Mouse (Mus musculus) adrenal gland, postnatal 10 days (tissue): ENCODE results near the gene Rilp. TPM values are rescaled to one million over a fixed set of nuclear protein-coding genes. Genes with fewer than 3 reads are reported as not detected.

Experiments
- DNase-seq: peaks from one replicate; pipeline ENCODE4 v3.0.0; 2021; ENCODE audit warnings: mixed read lengths
- total RNA-seq, 2 experiments: library from RNA; stranded (reverse); gene quantifications; 2 replicates each; pipeline ENCODE4 v1.2.3; 2021

Rilp gene
- total RNA-seq, 2 experiments from 2014 or later: 17.3 to 23.7 TPM

DNA sequence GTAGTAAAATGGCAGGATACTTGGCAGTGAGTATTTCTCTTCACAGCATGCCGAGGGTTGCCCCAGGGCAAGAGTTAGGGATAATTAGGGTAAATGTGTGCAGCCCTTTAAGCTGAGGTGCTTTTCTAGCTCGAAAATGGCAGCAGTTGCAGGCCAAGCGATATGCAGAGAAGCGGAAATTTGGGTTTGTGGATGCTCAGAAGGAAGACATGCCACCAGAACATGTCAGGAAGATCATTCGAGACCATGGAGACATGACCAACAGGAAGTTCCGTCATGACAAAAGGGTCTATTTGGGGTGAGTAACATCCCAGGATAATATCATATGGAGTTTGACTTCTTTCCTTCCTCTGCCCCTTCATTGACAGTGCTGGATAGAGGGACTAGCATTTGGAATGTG is 22.4 kb upstream of the Rilp start:
- DNase-seq: no peak

DNA sequence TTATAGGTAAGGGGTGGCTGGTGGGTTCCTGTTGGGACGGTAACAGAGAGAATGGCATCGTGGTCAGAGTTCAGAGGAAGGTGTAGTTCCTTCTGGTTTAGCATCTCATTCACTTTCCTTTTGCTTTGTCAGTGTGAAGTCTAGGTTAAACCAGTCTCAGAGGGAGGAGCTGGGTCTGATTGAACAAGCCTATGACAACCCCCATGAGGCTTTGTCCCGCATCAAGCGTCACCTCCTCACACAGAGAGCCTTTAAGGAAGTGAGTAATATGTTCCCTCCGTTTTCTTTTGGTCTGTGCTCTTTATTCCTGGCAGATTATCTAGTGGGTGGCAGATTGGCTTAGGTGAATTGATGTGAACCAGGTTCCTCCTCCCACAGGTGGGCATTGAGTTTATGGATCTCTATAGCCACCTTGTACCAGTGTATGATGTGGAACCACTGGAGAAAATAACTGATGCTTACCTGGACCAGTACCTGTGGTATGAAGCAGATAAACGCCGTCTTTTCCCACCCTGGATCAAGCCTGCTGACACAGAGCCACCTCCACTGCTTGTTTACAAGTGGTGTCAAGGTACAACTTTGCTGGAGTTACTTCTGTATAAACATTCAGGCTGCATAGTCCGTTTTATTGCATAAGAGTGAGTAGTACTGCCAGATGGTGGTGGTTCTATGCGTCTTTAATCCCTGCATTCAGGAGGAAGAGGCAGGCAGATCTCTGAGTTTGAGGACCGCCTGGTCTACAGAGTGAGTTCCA is 15.4 kb upstream of the Rilp start:
- no peak for DNase-seq

DNA sequence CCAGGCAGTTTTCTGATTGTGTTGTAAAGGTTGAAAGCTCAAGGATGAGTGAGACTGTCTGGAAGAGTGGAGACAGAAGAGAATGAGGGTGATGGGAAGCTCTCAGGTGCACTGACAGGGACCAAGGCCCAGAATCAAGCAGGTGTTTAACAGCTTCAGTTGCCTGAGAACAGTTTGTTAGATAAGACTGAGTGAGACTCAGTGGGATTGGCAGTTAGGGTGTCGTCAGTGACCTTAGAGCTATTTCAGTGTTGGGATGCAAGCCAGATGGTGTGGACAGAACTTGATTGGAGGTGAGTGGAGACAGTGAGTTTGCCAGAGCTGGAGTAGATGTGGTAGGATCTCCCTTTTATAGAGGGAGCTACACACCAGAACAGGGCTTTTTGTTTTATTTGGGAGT is 11.8 kb upstream of the Rilp start:
- DNase-seq: peak; percentile 50

DNA sequence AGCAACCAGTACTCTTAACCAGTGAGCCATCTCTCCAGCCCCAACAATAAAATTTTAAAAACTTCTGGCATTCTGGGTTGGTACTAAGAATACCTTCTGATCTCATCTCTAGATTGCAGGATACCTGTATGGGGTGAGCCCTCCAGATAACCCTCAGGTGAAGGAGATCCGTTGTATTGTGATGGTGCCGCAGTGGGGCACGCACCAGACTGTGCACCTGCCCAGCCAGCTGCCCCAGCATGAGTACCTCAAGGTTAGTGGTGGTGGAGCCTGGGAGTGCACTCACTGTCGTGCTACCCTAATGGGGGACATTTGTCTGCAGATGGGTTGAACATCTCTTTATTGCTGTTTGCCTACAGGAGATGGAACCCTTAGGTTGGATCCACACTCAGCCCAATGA is 1.7 kb upstream of the Rilp start:
- DNase-seq: no peak

DNA sequence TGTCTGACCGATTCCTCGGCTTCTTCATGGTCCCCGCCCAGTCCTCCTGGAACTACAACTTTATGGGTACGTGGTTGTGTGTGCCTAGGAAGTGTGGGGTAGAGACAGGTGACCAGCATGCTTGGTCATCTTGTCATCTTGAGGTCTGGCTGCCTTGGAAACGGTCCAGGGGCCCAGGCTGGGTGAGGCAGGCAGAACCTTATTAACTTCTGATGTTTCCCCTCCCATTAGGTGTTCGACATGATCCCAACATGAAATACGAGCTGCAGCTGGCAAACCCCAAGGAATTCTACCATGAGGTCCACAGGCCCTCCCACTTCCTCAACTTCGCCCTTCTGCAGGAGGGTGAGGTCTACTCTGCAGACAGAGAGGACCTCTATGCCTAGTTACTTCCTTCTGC is 990 bp upstream of the Rilp start:
- DNase-seq: no peak

DNA sequence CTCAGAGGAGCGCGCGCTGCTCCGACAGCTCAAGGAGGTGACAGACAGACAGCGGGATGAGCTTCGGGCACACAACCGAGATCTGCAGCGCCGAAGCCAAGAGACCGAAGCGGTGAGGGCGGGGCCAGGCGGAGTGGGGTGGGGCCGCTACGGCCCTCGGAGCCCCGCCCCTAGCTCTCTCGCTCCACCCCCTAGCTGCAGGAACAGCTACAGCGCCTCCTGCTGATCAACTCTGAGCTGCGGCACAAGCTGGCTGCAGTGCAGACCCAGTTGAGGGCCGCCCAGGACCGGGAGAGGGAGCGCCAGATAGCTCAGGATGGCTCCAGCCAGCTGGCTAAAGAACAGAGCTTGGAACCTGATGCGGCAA is 716 bp downstream of the Rilp start:
- peak; percentile 97 for DNase-seq

DNA sequence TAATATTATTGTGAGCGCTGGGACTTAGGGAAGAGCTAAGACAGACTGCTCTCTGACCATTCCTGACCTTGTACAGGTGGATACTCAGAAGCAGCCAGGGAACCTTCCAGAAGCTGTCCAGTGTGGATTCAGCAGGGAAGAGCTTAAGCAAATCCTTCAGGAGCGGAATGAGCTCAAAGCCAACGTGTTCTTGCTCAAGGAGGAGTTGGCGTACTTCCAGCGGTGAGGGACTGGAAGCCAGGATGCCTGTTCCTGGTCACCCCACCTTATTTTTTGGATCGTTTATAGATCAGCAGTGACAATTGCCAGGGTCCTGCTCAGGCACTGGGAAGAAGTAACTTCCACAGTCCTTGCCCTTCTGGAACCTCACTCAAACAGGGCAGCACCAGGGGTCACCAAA is 1.3 kb downstream of the Rilp start:
- peak; percentile 80 for DNase-seq

DNA sequence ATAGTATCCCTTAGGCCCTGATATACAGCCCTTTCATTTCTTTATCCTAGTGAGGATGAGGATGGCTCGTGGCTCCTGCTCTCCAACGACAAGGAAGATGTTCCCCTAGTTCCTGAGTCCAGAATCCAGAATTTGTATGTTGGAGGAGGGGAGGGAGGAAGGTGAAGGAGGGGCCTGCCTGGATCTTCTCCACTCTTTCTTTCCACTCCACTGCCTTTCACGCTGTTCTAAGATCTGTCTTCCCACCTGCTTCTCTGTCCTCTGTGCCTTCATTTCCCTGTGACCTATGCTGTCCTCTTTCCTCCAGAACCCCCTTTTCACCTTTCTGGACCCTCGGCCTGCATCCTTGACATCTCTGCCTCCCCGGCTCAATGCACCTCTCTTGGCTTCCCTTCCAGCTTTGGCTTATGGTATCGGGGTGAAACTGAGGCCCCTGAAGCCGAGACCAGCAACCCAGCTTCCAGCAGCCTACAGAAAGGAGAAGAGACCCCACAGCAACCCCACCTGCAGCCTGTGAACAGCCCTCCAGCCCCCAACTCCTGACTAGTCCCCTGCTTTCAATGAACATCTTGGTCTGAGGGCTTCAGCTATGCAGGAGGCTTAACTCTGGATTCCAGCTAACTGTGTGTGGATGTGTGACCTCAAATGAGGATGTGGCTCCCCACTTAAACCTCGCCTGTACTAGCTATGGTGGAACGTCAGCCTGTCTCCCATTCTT is 2.6 kb downstream of the Rilp start:
- no peak for DNase-seq

DNA sequence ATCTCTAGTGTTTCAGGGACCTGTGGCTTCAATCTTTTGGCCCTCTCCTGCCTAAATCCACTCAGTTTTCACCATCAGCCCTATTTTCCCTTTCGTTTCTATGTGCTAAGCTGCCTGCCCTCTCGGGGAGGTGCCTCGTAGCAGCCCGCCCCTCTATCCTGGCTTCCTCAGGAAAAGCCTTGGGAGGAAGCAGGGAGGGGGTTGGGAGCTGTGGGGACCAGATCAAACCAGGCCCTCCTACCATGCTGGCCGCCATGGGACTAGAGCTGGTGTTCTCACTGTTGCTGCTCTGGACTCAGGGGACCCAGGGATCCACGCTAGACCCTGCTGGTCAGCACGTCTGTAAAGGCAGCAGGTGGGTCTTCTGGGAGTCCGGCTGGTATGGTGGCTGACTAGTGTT is 3.4 kb downstream of the Rilp start, which contains the start of gene Scarf1:
Gene Scarf1 (plus strand): TSS at position 205 of the 400 bp plus-strand sequence.
- peak; percentile 63 for DNase-seq

DNA sequence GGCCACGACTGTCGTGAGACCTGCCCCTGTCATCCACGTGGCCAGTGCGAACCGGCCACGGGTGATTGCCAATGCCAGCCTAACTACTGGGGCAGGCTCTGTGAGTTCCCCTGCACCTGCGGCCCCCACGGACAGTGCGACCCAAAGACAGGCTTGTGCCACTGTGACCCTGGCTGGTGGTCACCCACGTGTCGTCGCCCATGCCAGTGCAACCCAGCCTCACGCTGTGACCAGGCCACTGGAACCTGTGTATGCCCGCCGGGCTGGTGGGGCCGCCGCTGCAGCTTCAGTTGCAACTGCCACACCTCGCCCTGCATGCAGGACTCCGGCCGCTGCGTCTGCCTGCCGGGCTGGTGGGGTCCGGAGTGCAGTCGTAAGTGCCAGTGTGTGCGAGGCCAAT is 5.3 kb downstream of the Rilp start:
- no peak for DNase-seq

DNA sequence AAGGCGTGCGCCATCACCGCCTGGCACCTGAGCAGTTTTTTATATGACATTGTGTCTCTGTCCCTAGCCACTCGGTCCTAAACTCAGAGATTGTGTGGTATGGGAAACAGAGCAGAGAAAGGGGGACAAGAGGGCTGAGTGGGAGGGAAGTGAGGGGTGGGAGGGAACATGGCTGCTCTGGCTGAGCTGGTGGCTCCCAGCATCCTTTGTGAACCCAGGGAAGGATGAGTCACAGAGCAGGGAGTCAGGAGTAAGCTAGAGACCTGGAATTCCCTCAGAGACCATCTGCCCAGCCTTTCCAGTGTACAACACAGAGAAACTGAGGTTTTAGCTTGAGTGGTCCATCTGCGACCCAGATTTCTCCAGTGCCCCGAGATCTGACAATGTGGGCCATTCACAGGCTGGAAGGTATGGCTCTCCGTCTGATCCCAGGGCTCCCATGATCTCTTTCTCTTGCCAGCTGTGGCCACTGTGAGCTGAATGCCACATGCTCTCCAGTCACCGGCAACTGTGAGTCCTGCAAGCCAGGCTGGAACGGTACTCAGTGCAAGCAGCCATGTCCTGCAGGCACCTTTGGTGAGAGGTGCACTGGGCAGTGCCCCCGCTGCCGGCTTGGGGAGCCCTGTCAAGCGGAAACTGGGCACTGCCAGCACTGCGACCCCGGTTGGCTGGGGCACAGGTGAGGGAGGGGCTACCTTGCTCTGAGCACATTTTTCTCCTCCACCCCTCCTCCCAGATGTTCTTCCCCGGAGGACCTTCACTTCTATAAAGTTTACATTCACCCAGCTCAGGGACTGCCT is 10.1 kb downstream of the Rilp start:
- no peak for DNase-seq

DNA sequence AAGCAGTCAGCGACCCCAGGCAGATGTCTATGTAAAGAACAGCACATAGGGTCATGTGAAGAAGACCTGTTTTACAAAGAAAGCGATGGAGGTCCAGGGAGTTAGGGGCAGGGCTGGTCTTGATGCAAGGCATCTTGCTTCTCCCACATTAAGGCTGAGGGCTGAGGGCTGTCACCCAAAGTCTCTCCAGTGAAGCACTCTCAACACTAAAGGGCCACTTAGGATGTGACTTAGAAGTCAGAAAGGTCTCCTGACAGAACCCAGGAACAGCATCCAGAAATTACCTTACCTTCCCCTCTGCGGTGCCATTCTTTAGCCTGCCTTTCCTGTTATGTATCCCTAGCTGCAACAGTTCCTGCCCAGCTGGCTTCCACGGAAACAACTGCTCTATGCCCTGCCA is 11.7 kb downstream of the Rilp start:
- DNase-seq: no peak

DNA sequence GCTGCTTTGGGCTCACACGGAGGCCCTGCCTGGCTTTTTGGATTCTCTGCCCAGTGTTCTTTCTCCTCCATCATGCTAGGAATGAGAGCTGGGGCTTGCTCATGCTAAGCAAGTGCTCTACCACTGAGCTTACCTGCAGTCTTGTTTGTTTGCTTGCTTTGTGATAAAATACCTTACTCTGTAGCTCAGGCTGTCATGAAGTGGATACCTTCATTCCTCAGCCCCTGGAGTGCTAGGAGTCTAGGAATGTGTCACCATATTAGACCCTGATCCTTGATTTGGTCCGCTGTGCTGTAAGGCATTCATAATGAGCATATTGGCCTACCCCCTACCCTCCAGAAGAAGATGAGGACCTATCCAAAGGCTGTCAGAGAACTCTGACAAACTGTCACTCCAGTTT is 12.9 kb downstream of the Rilp start:
- DNase-seq: no peak

DNA sequence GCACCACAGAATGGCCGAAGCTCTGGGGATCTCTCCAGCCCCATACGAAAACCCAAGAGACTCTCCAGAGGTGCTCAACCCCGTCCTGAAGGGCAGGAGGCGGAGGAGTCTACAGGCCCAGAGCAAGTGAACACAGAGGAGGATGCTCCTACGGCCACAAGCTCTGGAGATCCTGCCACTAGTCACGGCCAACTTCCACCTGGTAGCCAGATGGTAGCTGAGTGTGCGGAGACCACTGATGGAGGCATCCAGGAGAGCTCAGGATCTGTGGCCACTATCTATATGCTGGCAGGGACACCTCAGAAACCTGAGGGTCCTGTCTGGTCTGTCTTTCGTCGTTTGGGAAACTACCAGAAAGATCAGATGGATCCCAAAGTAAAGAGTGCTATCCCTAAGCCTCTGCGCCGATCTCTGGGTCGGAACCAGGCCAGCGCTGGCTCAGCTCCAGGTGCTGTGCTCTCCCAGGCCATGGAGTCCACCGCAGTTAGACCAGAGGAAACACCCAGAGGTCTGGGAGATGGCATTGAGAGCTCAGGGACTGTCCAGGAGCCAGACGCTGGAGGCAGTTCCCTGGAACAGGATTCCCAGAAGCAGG is 15.7 kb downstream of the Rilp start:
- DNase-seq: no peak

DNA sequence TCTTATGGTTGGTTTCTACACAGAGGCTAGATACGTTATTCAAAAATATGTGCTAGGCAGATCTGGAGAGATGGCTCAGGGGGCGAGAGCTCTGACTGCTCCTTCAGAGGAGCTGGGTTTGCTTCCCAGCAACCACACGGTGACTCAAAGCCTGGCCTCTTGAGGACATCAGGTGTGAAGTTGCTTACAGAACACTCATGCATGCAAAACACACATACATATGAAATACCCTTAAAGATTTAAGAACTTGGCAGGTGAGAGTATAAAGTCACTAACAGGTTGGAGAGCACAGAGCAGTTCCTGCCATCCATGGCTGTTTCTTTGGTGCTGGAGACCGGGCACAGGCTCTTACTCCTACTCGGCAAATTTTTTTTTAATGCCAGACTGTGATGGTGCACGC is 17.0 kb downstream of the Rilp start:
- DNase-seq: no peak

DNA sequence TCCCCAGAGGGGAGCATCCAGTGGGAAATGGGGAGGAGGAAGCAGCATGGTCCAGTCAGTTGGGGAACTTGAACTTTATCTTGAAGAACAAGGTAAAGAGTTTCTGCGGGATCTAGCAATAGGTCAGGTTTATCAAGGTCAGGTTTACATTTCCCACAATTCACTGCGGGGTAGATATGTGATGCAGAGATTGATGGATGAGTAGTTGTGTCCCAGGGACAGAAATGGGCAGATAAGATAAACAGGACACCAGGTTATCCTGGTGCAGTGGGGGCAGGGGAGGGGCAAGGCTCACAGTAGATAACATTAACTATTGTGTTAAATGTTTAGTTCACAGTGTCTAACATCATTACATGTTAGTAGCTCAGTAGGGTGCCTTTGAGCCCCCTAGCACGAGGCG is 19.9 kb downstream of the Rilp start:
- no peak for DNase-seq

DNA sequence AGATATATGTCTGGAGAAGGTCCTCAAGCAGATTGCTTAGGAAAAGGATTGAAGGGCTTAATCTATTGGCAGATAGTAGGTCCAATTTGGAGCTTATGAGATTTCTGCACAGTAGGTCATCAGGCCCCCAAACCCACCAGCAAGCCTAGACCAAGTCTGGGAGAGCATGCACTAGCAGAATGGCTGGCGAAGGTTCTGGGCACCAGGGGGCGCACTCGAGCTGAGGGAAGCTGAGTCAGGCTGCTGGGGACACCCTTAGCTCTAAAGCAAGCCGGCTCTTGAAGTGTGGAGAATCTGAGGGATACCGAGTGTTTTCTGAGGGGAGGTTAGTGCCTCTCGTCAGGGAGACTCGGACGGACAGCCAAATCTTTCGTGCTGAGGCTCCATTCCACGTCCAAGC is 20.4 kb downstream of the Rilp start:
- DNase-seq: peak; percentile 100

DNA sequence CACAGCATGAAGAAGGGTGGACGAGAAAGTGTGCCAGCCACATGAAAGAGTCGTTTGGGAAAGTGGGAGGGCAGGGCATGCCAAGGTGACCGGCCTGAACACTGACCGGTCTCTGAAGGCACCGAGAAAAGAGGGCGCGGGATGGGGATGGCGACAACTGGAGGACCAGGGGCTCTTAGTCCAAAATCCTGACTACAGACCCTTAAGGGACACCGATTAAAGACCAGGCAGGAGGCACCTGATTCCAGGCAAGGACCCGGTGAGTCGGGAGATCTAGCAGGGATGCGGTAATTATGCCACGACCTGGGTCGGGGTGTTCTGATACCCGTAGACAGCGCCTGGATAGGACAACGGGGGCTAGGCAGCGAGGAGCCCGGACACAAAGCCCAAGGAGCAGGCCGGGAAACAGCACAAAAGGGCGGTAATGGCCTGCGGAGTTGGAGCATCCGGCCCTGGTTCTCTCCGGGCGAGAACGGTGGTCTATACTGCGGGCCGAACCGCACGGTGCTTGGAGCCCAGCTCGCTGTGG is 21.0 kb downstream of the Rilp start:
- DNase-seq: peak; percentile 53

DNA sequence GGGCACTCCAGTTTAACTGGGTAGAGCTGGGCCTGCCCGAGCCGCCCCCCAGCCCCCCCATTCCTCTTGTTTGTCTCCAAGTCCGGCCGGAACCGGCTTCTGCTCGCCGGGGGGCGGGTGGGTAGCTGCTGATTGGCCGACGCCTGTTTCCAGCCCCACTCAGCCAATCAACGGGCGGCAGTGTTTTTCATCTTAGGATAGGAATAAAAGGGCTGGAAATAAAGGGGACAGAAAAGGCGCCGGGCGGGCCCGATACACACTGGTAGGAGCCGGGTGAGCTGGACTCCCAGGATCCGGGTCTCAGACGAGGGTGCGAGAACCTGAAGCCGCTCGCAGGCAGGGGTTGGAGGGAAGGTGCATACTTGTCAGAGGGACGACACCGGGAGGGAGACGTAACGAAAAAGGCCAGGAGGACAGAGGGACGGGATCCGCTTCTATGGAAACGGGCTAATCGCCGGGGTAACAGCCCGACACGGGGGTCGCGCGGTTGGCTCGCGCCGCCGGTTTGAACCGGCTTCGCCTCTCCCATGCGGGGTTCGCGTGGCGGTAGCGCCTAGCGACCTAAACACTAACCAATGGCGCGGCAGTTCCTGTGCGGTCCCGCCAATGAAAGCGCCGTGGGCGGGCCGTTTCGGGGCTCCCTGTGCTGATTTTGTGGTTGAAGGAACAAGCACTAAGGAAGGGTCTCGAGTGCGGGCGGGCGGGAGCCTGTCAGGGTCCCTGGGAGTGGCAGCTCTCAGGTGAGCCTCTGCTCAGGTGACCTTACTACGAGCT is 21.8 kb downstream of the Rilp start, which contains the start of gene Slc43a2:
Gene Slc43a2 (plus strand): TSS at position 226 of the 774 bp plus-strand sequence.
- DNase-seq: peak; percentile 95

DNA sequence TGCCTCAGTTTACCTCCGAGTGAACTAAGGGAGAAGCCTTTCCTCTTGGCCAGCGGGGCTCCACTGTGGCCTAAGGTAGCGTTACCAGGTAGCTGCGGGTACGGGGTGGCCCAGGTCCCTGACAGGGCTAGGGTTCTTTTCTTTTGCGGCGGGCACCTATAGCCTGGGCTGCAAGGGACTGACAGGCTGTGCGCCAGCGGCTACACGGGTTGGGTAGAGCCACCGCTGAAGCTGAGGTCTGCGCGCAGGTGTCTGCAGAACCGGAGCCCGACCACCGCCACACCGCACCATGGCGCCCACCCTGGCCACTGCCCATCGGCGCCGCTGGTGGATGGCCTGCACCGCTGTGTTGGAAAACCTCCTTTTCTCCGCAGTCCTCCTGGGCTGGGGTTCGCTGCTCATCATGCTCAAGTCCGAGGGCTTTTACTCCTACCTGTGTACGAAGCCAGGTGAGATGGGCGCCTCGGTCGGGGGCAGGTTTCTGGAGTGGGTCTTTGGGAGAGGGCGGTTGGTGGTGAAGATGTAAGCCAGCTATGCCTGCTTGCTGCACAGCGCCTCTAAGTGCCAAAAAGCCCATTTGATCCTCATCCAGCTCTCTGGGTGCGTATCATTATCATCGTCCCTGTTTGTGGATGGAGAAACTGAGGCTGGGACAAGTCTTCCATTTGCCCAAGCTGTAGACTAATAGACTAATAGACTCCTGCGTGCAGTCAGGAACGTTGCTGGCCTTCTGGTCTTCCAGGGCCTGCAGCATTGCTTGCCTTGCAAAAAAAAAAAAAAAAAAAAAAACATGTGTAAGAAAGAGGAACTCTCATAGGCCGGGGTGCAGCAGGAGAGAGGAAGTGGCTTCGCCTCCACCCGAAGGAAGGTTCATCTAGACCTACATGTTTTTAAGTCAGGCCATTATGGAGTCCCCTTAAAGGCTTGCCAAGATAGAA is 22.7 kb downstream of the Rilp start:
- DNase-seq: peak; percentile 36
